Mouse (Mus musculus) lung, adult 2 months (tissue): ENCODE measurements around the gene Tmigd3. TPM values are rescaled to one million over a fixed set of nuclear protein-coding genes. Genes with fewer than 3 reads are reported as not detected.

Experiments
- DNase-seq: peaks from one replicate; pipeline ENCODE4 v3.0.0; 2022
- H3K4me1 ChIP-seq: fragments of 200-500 bp; 2 replicates; pipeline ENCODE4 v1.6.1; 2011; ENCODE audit warnings: low read length; ENCODE audit not compliant: control insufficient read depth, insufficient read depth
- H3K4me3 ChIP-seq: fragments of 200-500 bp; replicated peaks from 2 replicates; pipeline ENCODE3; 2011; ENCODE audit warnings: low read depth, mild to moderate bottlenecking, control low read depth, low read length; ENCODE audit errors: extremely low read depth
- CTCF ChIP-seq: fragments of 200-500 bp; IDR thresholded peaks from 2 replicates; pipeline ENCODE4 v1.5.1; 2011; ENCODE audit warnings: mild to moderate bottlenecking, low read length, control low read depth; ENCODE audit not compliant: insufficient read depth
- POLR2A ChIP-seq: fragments of 200-500 bp; IDR thresholded peaks from 2 replicates; pipeline ENCODE4 v1.6.1; 2011; ENCODE audit warnings: low read depth, mild to moderate bottlenecking, control low read depth, low read length, borderline replicate concordance; ENCODE audit errors: extremely low read depth
- WGBS: fragments of 180-500 bp; shearing (Covaris S2); methylation state at CpG from one replicate; pipeline ENCODE4 v1.1.7; 2018; 5-methylcytosine and 5-hydroxymethylcytosine counted together
- polyA plus RNA-seq: library from polyadenylated mRNA; depleted of rRNA; stranded (reverse); fragments of >200 nt; gene quantifications from 2 replicates; pipeline ENCODE4 v1.2.3, GENCODE M21; 2012

The Tmigd3 gene
- polyA plus RNA-seq, 1 experiment, result 2.2 TPM

DNA sequence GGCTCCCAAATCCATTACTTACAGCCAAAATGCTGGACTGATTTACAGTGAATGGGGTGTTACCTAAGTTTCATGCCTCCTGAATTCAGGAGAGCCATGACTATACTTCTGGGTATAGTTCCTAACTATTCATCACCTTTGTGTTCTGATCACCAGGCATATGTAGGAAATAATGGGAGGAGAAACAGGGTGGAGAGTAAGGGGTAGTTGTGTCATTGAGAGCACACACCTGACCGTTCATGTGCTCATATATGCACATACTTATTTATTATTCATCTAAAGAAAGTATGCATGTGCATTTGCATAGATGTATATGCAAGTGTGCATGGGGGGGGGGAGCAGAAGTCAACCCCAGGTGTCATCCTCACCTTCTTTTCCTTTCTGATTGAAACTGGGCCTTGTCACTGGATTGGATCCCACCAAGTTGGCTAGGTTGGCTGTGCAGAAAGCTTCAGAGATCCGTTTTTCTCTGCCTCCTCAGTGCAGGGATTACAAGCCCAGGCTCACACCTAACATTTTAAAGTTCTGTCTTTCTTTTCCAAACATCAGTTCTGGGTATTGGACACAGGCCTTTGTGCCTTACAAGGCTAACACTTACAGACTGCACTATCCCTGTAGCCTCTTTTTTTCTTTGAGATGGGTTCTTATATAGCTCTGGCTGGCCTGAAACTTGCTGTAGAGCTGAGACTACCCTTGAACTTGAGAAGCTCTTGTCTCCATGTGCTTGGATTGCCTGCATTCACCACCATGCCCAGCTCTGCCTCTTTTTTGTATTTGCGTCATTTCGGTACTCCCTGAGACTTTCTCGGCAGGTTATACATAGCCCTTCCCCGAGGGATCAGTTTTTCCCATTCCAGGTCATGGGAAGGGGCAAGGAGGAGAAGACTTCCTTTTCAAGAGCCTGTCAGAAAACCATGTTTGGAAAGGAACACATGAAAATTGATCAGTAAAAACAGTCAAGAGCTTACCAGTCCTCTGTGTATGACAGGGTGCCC lies 3.0 kb downstream of the Tmigd3 start:
- 91% methylated on average over 6 of the region's 6 CpGs for WGBS
- TF ChIP-seq POLR2A (no peak), CTCF (no peak)
- Histone ChIP-seq H3K4me3 (no peak overlapping the region), H3K4me1 (peaks cover 14% of the 10 kb centered on the region)
- DNase-seq, result no peak

DNA sequence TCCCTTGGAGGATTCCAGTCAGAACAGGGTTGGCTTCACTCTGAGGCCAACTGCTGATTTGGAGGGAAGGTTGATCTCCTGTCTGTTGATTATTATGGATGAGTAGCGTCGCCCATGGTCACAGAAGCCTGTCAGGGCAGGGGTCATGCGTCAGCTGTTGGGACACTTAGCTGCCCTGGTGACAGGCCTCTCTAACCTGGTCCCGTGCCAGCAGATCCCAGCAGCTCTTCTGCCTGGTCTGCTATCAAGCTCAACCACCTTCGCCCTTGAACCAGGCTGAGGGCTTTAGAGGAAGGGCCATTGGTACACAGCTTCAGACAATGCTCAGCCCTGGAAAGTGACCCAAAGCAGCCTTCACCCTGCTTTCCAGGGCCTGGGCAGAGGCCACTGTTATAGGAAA lies 5.3 kb downstream of the Tmigd3 start:
- no peak for DNase-seq
- H3K4me3 ChIP-seq, result no peak overlapping the region
- no peak for TF ChIP-seq POLR2A
- no peak for TF ChIP-seq CTCF
- WGBS, result 65% methylated on average over 5 of the region's 5 CpGs
- peaks cover 22% of the 10 kb centered on the region for H3K4me1 ChIP-seq

DNA sequence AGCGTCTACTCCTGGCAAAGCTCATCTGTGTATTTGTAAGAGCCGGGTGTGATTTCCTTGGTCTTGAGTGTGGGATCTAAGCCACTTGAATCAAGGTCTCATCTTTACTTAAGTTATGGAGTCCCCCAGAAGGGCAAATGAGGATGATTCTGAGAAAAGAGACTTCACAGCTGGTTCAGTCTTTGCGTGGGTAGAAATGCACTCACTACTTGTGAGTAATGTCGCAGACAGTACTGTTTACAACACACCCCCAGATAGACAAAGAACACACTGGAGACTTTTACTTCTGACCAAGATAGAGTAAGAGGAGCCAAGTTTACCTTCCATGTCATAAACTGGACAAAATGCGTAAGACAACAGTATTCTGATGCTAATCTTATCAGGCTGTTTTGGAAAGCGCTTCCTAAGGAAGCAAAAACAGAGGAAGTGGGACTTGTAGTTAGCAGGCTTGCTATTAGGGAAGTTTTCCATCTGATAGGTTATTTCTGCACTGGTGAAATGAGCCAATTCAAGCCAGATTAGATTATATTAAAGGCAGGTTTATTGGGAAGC lies 6.6 kb downstream of the Tmigd3 start:
- peaks cover 18% of the 10 kb centered on the region for H3K4me1 ChIP-seq
- TF ChIP-seq POLR2A, result no peak
- TF ChIP-seq CTCF, result no peak
- DNase-seq, result no peak
- 41% methylated on average over 6 of the region's 6 CpGs for WGBS
- no peak overlapping the region for H3K4me3 ChIP-seq

DNA sequence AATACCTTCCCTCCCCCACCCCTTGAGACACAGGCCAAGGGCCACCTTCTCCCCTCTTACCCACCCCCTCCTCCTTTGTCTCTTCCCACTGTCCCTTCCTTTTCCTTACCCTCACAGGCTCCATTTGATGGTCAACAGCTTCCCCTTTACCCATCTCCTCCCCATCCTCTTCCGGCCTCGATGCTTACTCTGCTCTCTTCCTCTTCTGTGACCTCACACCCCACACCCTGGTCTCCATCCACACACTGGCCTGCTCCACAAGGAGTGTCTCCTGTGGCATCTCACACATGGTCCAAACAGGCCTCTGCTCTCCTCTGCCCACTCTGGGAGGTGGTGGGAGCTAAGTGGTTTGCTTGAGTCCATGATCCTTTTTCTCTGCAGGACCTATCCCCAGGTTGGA lies 7.2 kb downstream of the Tmigd3 start:
- TF ChIP-seq POLR2A, result peak; percentile 13; the same call in 1 of the 2 replicates
- no peak for TF ChIP-seq CTCF
- no peak for DNase-seq
- WGBS, result 44% methylated on average over 2 of the region's 2 CpGs

DNA sequence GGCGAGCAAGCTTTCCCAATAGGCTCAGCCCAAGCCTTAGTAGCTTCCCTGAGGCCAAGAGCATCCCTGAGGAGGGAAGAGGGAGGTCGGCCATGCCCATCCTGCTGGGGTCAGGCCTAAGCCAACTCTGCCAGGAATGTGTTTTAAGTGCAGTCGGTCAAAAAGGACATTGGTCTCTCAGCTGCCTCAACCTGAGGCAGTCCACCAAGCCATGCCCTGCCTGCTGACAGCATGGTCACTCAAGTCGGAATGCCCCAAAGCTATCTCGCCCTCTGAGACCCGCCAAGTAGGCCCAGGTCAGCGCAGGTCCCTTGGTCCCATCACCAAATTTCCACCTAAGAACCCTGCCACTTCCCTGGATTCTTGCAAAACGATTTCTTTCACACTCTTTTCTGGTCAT lies 8.0 kb downstream of the Tmigd3 start:
- WGBS, result 92% methylated on average over 8 of the region's 8 CpGs
- H3K4me1 ChIP-seq, result peaks cover 16% of the 10 kb centered on the region
- no peak for TF ChIP-seq CTCF
- TF ChIP-seq POLR2A, result no peak
- H3K4me3 ChIP-seq, result no peak overlapping the region
- no peak for DNase-seq

More for the DNA sequence above, 7.2 kb downstream of the Tmigd3 start:
- no peak overlapping the region for H3K4me3 ChIP-seq
- peaks cover 16% of the 10 kb centered on the region for H3K4me1 ChIP-seq

DNA sequence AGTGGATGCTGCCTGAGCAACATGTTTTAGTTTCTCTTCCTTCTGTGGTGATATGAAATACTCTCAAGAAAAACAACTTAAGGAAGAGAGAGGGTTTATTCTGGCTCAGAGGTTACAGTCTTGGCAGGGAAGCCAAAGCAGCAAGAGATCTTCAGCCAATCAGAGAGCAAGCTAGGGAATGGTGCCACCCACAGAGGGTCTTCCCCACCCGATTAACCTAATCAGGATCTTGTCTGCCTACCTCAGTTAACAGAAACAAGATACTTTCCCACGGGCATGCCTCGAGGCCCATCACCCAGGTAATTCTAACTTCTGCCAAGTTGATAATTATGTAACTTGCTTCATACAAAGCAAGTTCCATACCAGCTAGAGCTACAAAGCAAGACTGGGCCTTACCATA lies 9.7 kb downstream of the Tmigd3 start:
- no peak overlapping the region for H3K4me3 ChIP-seq
- DNase-seq, result no peak
- TF ChIP-seq POLR2A, result no peak
- TF ChIP-seq CTCF, result no peak
- H3K4me1 ChIP-seq, result peaks cover 16% of the 10 kb centered on the region
- WGBS, result 25% methylated on average over 3 of the region's 3 CpGs

DNA sequence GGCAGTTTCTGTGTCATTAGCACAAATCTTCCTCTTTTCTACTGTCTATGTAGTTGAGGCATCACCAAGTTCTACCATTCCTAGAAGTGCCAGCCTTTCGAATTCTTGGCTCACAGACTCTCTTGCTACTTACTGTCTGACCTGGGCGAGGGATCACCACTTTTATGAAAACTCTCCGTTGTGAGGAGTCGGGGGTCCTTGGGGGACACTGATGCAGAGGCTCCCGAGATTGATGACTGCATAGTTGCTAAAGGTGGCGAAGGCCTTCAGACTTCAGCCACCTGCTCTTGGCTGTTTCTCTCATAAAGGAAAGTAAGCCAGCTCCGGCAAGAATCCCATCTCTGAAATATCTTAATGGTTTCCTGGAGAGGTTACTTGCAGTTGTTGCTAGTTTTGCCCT lies 11.4 kb downstream of the Tmigd3 start:
- TF ChIP-seq CTCF (no peak), POLR2A (no peak)
- no peak for DNase-seq
- peaks cover 12% of the 10 kb centered on the region for H3K4me1 ChIP-seq
- 92% methylated on average over 7 of the region's 7 CpGs for WGBS
- no peak overlapping the region for H3K4me3 ChIP-seq

DNA sequence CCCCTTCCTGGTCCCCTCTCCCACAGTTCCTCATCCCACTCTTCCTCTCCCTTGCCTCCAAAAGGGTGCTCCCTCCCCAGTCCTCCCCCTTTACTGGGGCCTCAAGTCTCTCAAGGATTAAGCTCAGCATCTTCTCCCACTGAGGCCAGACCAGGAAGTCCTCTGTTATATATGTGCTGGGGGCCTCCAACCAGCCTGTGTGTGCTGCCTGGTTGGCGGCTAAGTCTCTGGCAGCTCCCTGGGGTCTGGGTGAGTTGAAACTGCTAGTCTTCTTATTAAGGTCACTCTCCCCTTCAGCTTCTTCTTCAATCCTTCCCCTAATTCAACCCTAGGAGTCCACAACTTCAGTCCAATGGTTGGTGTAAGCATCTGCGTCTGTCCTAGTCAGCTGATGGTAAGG lies 12.4 kb downstream of the Tmigd3 start:
- TF ChIP-seq POLR2A (no peak), CTCF (no peak)
- DNase-seq, result no peak

DNA sequence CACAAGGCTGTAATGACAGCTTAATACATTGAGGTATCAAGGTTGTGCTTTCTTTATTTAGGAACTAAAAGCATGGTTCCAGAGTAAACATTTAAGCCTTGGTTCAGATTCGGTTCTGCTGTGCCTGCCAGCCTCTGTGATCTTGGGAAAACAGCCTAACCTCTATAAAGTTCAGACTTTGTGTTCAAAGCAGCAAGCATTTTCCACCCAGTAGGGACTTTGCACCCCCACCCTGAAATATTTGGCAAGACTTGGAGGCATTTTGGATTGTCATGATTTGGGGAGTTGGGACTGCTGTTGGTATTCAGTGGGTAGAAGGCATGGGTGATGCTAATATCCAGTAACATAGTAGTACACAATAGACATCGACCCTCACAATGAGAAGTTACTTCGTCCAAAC lies 18.3 kb downstream of the Tmigd3 start:
- DNase-seq, result no peak
- Histone ChIP-seq H3K4me1 (peaks cover 13% of the 10 kb centered on the region), H3K4me3 (no peak overlapping the region)
- TF ChIP-seq POLR2A (no peak), CTCF (no peak)
- WGBS, result 79% methylated on average over 3 of the region's 3 CpGs

More for the DNA sequence above, 12.4 kb downstream of the Tmigd3 start:
- 100% methylated on average over 2 of the region's 2 CpGs for whole genome bisulfite sequencing
- no peak overlapping the region for H3K4me3 ChIP-seq
- peaks cover 12% of the 10 kb centered on the region for H3K4me1 ChIP-seq

DNA sequence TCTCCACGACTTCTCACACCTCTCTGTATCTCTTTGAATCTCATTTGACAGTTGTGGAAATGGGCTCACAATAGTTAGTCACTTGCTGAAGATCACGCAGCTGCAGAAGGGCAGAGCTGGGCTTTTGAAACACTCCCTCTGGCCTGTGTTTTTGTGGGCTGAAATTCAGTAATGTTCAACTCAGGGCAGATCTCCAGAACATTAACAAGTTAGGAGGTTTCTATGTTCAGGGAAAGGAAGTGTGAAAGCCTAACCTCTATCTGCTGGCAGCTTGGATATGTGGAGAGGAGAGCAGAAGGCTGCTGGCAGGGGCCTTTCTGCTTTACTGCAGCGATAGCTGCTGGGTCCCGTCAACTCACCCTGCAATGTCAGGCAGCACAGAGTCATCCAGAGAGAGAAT lies 19.5 kb downstream of the Tmigd3 start:
- Histone ChIP-seq H3K4me1 (peaks cover 25% of the 10 kb centered on the region), H3K4me3 (no peak overlapping the region)
- no peak for TF ChIP-seq CTCF
- TF ChIP-seq POLR2A, result no peak
- 65% methylated on average over 4 of the region's 4 CpGs for WGBS
- no peak for DNase-seq
